Mouse (Mus musculus) liver, embryonic 14.5 days (tissue): ENCODE measurements at regions not wholly inside any gene's neighbourhood (a gene's known extent, or its start where the extent isn't known, plus 50 kb on each side); places are given as distances from the start of the nearest gene placed in this dataset.

Experiments
- CTCF ChIP-seq: IDR thresholded peaks from 2 replicates; pipeline ENCODE4 v1.5.1; 2016; ENCODE audit warnings: antibody characterized with exemption, low read depth, control low read depth
- EP300 ChIP-seq: IDR thresholded peaks from 2 replicates; pipeline ENCODE4 v1.6.1; 2016; ENCODE audit warnings: antibody characterized with exemption, low read depth

DNA sequence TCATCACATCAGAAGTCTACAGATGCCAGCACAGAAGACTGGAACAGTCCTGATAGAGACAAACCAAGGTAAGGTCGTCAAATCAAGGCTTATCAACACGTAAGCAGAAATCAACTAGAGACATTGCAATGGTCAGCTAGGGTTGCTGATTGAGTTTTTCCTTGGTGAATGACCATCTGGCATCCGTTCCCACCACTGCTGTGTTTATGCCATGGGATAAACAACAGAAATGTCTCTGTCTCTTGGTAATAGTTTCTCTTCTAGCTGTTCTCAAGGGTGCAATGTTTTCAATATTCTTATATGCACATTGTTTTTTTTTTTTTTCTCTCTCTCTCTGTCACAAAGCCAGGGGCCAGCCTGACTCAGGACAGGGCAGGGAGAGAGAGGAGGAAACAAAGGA, 110.2 kb upstream of the Plxnc1 start:
- TF ChIP-seq EP300, result no peak
- no peak for TF ChIP-seq CTCF
